Mouse (Mus musculus) C2C12 (cell line): ENCODE data around the gene Plcb4. TPM values are rescaled to one million over a fixed set of nuclear protein-coding genes. Genes with fewer than 3 reads are reported as not detected.
"Not testable (repeated sequence)": the region's sequence is repeated elsewhere in the genome, so short reads cannot be mapped to it uniquely, and the experiment has no call there.

Source experiments
- H3K27me3 ChIP-seq: one replicate; pipeline ENCODE4 v1.6.1; 2011; ENCODE audit not compliant: control insufficient read depth, insufficient read depth, insufficient read length
- H3K36me3 ChIP-seq: one replicate; pipeline ENCODE4 v1.6.1; 2011; ENCODE audit not compliant: control insufficient read depth, insufficient read depth
- H3K4me3 ChIP-seq: one replicate; pipeline ENCODE4 v1.5.1; 2011; ENCODE audit warnings: mild to moderate bottlenecking, control low read depth; ENCODE audit not compliant: poor library complexity, insufficient read depth, severe bottlenecking
- H3K79me2 ChIP-seq: one replicate; pipeline ENCODE4 v1.6.1; 2011; ENCODE audit not compliant: control insufficient read depth, insufficient read depth
- H3K79me3 ChIP-seq: one replicate; pipeline ENCODE4 v1.6.1; 2011; ENCODE audit warnings: low read depth, control low read depth
- H3ac ChIP-seq: one replicate; pipeline ENCODE3; 2011; ENCODE audit warnings: low read depth; ENCODE audit not compliant: control insufficient read depth, insufficient read length
- CEBPB ChIP-seq: IDR thresholded peaks from one replicate; pipeline ENCODE4 v1.6.1; 2011; ENCODE audit warnings: low read depth, mild to moderate bottlenecking, control low read depth, moderate library complexity
- CTCF ChIP-seq: IDR thresholded peaks from one replicate; pipeline ENCODE4 v1.5.1; 2011; ENCODE audit not compliant: control insufficient read depth, insufficient read depth, insufficient read length
- FOSL1 ChIP-seq: IDR thresholded peaks from one replicate; pipeline ENCODE4 v1.8.0; 2011; ENCODE audit warnings: mild to moderate bottlenecking, low read length; ENCODE audit not compliant: poor library complexity, insufficient read depth, severe bottlenecking
- MAX ChIP-seq: IDR thresholded peaks from one replicate; pipeline ENCODE4 v1.6.1; 2011; ENCODE audit warnings: mild to moderate bottlenecking, control low read depth
- MYOD1 ChIP-seq: IDR thresholded peaks from one replicate; pipeline ENCODE4 v1.6.1; 2011; ENCODE audit warnings: low read depth; ENCODE audit not compliant: control insufficient read depth, insufficient read length
- MYOG ChIP-seq: IDR thresholded peaks from one replicate; pipeline ENCODE4 v1.6.1; 2011; ENCODE audit not compliant: control insufficient read depth, insufficient read length; ENCODE audit errors: extremely low read depth
- USF1 ChIP-seq: IDR thresholded peaks from one replicate; pipeline ENCODE4 v1.6.1; 2011; ENCODE audit warnings: low read depth, mild to moderate bottlenecking, control low read depth, moderate library complexity
- polyA plus RNA-seq: library from polyadenylated mRNA; unstranded; fragments of >200 nt; fragmentation: generic; extraction: Trizol; gene quantifications from one replicate; pipeline ENCODE4 v1.2.1, GENCODE M21; 2012; ENCODE audit warnings: missing spikeins

The Plcb4 gene
- polyA plus RNA-seq, 1 experiment, result 3.0 TPM

DNA sequence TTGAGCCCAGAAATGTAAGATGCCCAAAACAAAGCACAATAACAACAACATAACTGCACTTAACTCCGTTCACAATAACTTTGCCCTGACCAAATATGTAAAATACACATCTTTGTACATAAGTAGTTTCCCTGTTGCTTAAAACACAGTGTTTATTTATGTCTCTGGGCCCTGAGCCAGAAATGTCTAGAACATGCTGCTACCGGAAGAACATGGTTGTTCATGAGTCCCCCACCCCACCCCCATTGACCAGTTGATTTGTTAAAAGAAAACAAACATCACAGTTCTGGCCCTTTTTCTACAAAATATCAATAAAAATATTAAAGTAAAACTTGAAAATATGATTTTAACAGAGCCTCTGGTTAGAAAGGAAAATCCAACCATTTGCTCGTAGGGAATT, 49.6 kb downstream of the Plcb4 start:
- H3K36me3 ChIP-seq, result no peaks in the 10 kb centered on the region
- no peak overlapping the region for H3K4me3 ChIP-seq
- no peak overlapping the region for H3ac ChIP-seq
- no peaks in the 10 kb centered on the region for H3K27me3 ChIP-seq
- no peaks in the 10 kb centered on the region for H3K79me3 ChIP-seq
- TF ChIP-seq CEBPB (no peak), MAX (no peak), USF1 (no peak), MYOG (no peak), MYOD1 (no peak), FOSL1 (no peak), CTCF (no peak)
- no peaks in the 10 kb centered on the region for H3K79me2 ChIP-seq

DNA sequence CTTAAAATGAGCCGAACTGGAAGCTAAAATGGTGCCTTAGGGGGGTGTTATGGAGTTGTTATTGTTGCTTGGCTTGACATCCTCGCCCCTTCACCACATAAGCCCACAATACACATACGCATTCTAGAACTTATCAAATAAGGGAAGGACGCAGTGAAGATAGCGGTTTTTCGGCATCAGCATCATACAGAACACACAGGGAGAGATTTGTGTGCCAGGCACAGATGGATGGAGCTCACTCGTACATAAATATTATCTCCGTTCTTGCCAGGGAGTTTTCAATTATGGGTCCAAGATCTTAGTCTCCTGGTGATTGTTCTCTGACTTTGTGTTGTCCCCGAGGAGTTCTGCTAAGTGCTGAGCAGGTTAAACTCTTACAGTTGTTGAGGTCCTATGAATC, 50.0 kb downstream of the Plcb4 start:
- Histone ChIP-seq H3K36me3 (no peaks in the 10 kb centered on the region), H3K4me3 (no peak overlapping the region), H3K79me2 (no peaks in the 10 kb centered on the region), H3K27me3 (no peaks in the 10 kb centered on the region), H3ac (no peak overlapping the region), H3K79me3 (no peaks in the 10 kb centered on the region)
- TF ChIP-seq CEBPB, result no peak
- no peak for TF ChIP-seq MAX
- no peak for TF ChIP-seq FOSL1
- no peak for TF ChIP-seq CTCF
- TF ChIP-seq MYOD1, result no peak
- TF ChIP-seq MYOG, result no peak
- no peak for TF ChIP-seq USF1

DNA sequence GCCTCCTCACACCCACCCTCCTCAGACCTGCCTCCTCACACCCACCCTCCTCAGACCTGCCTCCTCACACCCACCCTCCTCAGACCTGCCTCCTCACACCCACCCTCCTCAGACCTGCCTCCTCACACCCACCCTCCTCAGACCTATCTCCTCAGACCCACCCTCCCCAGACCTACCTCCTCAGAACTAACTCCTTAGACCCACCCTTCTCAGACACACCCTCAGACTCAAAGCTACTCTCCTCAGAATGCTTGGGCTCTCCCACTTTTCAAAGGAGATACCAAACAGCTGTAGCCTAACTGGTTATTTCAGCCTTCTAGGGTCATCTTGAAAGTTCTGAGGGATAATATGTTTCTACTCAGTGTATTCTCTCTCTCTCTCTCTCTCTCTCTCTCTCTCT, 50.9 kb downstream of the Plcb4 start:
- H3ac ChIP-seq, H3K79me2 ChIP-seq, H3K4me3 ChIP-seq, H3K79me3 ChIP-seq, H3K36me3 ChIP-seq, H3K27me3 ChIP-seq: not testable (repeated sequence)

DNA sequence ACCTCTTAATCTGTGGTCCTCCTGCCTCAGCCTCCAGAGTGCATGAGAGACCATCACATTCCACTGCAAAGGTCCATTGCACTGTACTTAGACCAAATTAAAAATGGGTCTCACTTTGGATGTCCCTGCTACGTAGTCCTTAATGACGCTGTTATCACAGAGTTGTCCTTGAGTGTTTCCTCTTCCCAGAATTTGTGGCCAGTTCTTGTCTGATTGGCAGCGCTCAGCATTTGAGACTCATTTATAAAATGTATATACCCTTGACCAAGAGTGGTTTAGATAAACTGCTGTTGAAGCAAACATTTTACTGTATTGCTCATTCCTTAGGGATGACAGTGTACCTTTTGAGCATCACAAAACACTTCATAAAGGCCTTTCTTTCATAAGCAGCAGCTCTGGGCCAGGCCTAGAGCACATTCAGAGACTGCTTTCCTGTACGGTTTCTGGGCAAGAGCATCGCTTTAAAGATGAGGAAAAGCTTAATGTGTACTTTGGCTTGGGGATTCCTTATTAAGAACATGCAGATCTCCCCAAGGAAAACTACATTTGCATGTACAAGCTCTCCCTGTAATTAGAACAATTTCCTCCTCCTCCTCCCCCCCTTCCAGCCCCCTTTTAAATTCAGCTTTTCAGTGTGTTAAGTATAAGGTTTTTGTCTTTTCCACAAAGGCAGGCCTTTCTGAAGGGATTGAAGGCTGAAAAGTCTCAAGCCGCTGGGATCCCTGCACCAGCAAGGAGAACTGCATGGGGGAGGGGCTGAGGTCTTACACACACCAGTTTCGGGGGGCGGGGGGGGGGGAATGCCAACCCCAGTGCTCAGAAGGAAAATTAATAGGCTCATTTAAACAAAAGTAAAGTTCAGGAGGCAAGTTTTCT, 52.5 kb downstream of the Plcb4 start:
- no peak overlapping the region for H3ac ChIP-seq
- H3K36me3 ChIP-seq, result no peaks in the 10 kb centered on the region
- H3K27me3 ChIP-seq, result no peaks in the 10 kb centered on the region
- H3K4me3 ChIP-seq, result no peak overlapping the region
- no peaks in the 10 kb centered on the region for H3K79me2 ChIP-seq
- TF ChIP-seq CEBPB, result no peak
- TF ChIP-seq MYOD1, result no peak
- no peak for TF ChIP-seq MYOG
- no peak for TF ChIP-seq CTCF
- no peak for TF ChIP-seq USF1
- no peak for TF ChIP-seq MAX
- TF ChIP-seq FOSL1, result no peak
- H3K79me3 ChIP-seq, result no peaks in the 10 kb centered on the region

DNA sequence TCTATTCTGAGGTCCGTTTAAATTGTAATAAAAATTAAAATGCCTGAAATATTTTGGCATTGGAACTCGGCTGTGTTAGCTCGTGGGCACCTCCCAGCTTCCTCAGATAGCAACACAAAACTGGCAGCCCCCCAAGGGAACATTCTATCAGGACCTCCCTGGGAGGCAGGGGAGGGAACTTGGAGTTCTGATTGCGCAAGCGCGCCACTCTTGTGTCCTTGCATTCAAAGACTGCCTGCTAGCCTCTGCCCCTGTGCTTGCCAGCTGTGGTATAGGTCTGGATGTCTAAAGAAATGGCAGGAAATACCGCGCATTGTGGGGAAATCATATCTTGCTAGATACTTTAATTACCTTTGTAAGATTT, 53.1 kb downstream of the Plcb4 start:
- no peak overlapping the region for H3K4me3 ChIP-seq

DNA sequence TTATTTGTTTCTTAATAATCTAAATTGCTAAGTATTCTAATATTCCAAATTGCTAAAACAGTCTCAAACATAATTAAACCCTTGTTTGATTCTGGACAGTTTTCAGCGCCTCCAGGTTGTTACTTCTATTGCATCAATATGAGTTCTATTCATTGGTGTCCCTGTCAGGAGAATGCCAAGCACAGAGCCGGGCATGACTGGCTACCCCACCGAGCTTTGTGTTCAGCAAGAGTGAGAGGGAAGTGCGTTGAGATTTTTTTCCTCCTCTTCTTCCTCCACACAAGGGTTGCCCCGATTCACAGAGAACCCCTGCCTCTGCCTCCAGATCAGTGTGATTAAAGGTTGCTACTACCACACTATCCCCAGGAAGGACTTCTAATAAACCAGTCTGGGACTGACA, 53.5 kb downstream of the Plcb4 start:
- Histone ChIP-seq H3K36me3 (no peaks in the 10 kb centered on the region), H3K79me3 (no peaks in the 10 kb centered on the region), H3K79me2 (no peaks in the 10 kb centered on the region), H3ac (no peak overlapping the region), H3K27me3 (no peaks in the 10 kb centered on the region), H3K4me3 (no peak overlapping the region)
- TF ChIP-seq USF1 (no peak), FOSL1 (no peak), MYOG (no peak), MYOD1 (no peak), CTCF (no peak), CEBPB (no peak)

More for the DNA sequence above, 53.1 kb downstream of the Plcb4 start:
- TF ChIP-seq USF1 (no peak), CEBPB (peak; percentile 100)
- H3K36me3 ChIP-seq, result no peaks in the 10 kb centered on the region
- H3K79me3 ChIP-seq, result no peaks in the 10 kb centered on the region
- no peaks in the 10 kb centered on the region for H3K79me2 ChIP-seq
- no peaks in the 10 kb centered on the region for H3K27me3 ChIP-seq
- no peak overlapping the region for H3ac ChIP-seq
